19 mouse cellular contexts compared by ENCODE assay signal in genomic region chr9:93083114-93083513, GRCm38 (mm10).
DNase-seq lines count a peak whose midpoint lies in the region; ATAC-seq and TF ChIP-seq lines count a peak whose summit lies in the region.
"Had no signal": no experiment of that assay in that cellular context is flagged by ENCODE, and none has a peak within 500 bp of the region (broad histone marks: within the 10 kb centered on the region; RNA-seq: fewer than 3 reads in every experiment).

No protein-coding gene starts in this region.

- TF ChIP-seq POLR2A in heart, adult 2 months (IDR thresholded peaks at IDR 0.05; ENCODE audit: insufficient read depth, low read depth, low read length) = no peak
- TF ChIP-seq POLR2A in brain, embryonic 14.5 days (IDR thresholded peaks at IDR 0.05; ENCODE audit: borderline replicate concordance, extremely low read depth, insufficient read depth, insufficient read length, poor library complexity, severe bottlenecking) = no peak

- H3K36me3 ChIP-seq in heart, adult 2 months (ENCODE audit: control insufficient read depth, insufficient read depth, low read length) = no peaks in the 10 kb centered on the region
- H3K36me3 ChIP-seq in lung, postnatal 0 days (ENCODE audit: insufficient read depth, low read length) = no peaks in the 10 kb centered on the region
- H3K36me3 ChIP-seq: embryonic facial prominence, embryonic 12.5 days; forebrain, embryonic 10.5 days; limb, embryonic 13.5 days; neural tube, embryonic 13.5 days had no signal

- H3K79me2 ChIP-seq in heart, adult 2 months (replicated peaks; ENCODE audit: control insufficient read depth, insufficient read depth, low read length) = no peaks in the 10 kb centered on the region

- intact Hi-C loops in heart, adult 2 months (cut with DNase I) = no loop called here
- intact Hi-C loops in left cerebral cortex, postnatal 36 days (cut with DNase I) = no loop called here

- no peak overlapping the region for H3K4me2 ChIP-seq in lung, postnatal 0 days (replicated peaks; ENCODE audit: low read depth, low read length)
- H3K4me2 ChIP-seq: embryonic facial prominence, embryonic 12.5 days; heart, embryonic 11.5 days; limb, embryonic 13.5 days; neural tube, embryonic 13.5 days had no signal

- 75% methylated on average over 1 of the region's 1 CpGs for WGBS in heart, adult 2 months
- WGBS in lung, postnatal 0 days = 73% methylated on average over 1 of the region's 1 CpGs

- TF ChIP-seq CTCF in heart, adult 2 months (IDR thresholded peaks at IDR 0.05) = peak; percentile 31
- TF ChIP-seq CTCF in lung, postnatal 0 days (IDR thresholded peaks at IDR 0.05) = peak; percentile 47
- TF ChIP-seq CTCF in brain, embryonic 14.5 days (IDR thresholded peaks at IDR 0.05; ENCODE audit: borderline replicate concordance, extremely low read depth, insufficient read depth, insufficient read length) = peak; percentile 9; the same call in 1 of the 2 replicates

- H3K27ac ChIP-seq in heart, adult 2 months = no peak overlapping the region
- H3K27ac ChIP-seq in lung, postnatal 0 days (ENCODE audit: low read length) = no peak overlapping the region
- H3K27ac ChIP-seq: embryonic facial prominence, embryonic 12.5 days; forebrain, embryonic 10.5 days; limb, embryonic 13.5 days; neural tube, embryonic 13.5 days had no signal

- no peak overlapping the region for H3K4me3 ChIP-seq in heart, adult 2 months
- H3K4me3 ChIP-seq in lung, postnatal 0 days (ENCODE audit: low read depth, low read length) = no peak overlapping the region
- H3K4me3 ChIP-seq: embryonic facial prominence, embryonic 12.5 days; forebrain, embryonic 10.5 days; limb, embryonic 13.5 days; megakaryocyte, embryonic 14.5 days; neural tube, embryonic 13.5 days had no signal

- ATAC-seq in lung, postnatal 0 days = no peak

- no peak for TF ChIP-seq EP300 in heart, adult 2 months (IDR thresholded peaks at IDR 0.05; ENCODE audit: insufficient read depth, low read depth, low read length)
- TF ChIP-seq EP300 in lung, postnatal 0 days (IDR thresholded peaks at IDR 0.05) = no peak

- H3K9me3 ChIP-seq in lung, postnatal 0 days (ENCODE audit: low read length) = no peaks in the 10 kb centered on the region
- H3K9me3 ChIP-seq: embryonic facial prominence, embryonic 12.5 days; forebrain, embryonic 10.5 days; limb, embryonic 13.5 days; neural tube, embryonic 13.5 days had no signal

- no peak for DNase-seq in heart, adult 2 months
- no peak for DNase-seq in heart, adult 9 months (ENCODE audit: low spot score in 2 of 2)
- DNase-seq in lung, postnatal 0 days (ENCODE audit: low spot score) = no peak
- DNase-seq in lung, postnatal 25 days (ENCODE audit: low spot score) = no peak
- peak; percentile 12 for DNase-seq in brain, embryonic 14.5 days (ENCODE audit: low read depth)
- no peak for DNase-seq in left cerebral cortex, postnatal 36 days (ENCODE audit: low spot score in 2 of 2)
- DNase-seq in urinary bladder, postnatal 25 days (ENCODE audit: low spot score) = no peak
- DNase-seq: cerebellum, adult 11-12 months; gastrocnemius, postnatal 10 days; kidney, adult 11 months; kidney, postnatal 36 days; layer of hippocampus, postnatal 36 days; lung, adult 18-20 months had no signal

- H3K4me1 ChIP-seq in heart, adult 2 months (ENCODE audit: control insufficient read depth, insufficient read depth, low read length) = no peaks in the 10 kb centered on the region
- no peaks in the 10 kb centered on the region for H3K4me1 ChIP-seq in lung, postnatal 0 days (ENCODE audit: insufficient read depth, low read depth, low read length)
- H3K4me1 ChIP-seq: embryonic facial prominence, embryonic 12.5 days; forebrain, embryonic 10.5 days; limb, embryonic 13.5 days; megakaryocyte, embryonic 14.5 days; neural tube, embryonic 13.5 days had no signal

- 0 out of 2 replicates have a peak, but pooled peaks cover 1% of the 10 kb centered on the region for H3K27me3 ChIP-seq in heart, adult 2 months (ENCODE audit: control insufficient read depth, insufficient read depth, low read length)
- H3K27me3 ChIP-seq in lung, postnatal 0 days (replicated peaks; ENCODE audit: insufficient read depth, low read length) = no peaks in the 10 kb centered on the region
- H3K27me3 ChIP-seq: embryonic facial prominence, embryonic 12.5 days; limb, embryonic 13.5 days; megakaryocyte, embryonic 14.5 days; neural tube, embryonic 13.5 days had no signal

- H3K9ac ChIP-seq in heart, adult 2 months (ENCODE audit: low read depth, low read length) = no peak overlapping the region
- H3K9ac ChIP-seq in lung, postnatal 0 days (replicated peaks; ENCODE audit: low read depth) = no peak overlapping the region
- H3K9ac ChIP-seq: embryonic facial prominence, embryonic 12.5 days; limb, embryonic 13.5 days; neural tube, embryonic 13.5 days had no signal
